Mouse (Mus musculus) lung, postnatal 14 days (tissue): ENCODE measurements around the gene Hcn1.

Source experiments
- DNase-seq: peaks from one replicate; pipeline ENCODE4 v3.0.0; 2021

Hcn1 gene

DNA sequence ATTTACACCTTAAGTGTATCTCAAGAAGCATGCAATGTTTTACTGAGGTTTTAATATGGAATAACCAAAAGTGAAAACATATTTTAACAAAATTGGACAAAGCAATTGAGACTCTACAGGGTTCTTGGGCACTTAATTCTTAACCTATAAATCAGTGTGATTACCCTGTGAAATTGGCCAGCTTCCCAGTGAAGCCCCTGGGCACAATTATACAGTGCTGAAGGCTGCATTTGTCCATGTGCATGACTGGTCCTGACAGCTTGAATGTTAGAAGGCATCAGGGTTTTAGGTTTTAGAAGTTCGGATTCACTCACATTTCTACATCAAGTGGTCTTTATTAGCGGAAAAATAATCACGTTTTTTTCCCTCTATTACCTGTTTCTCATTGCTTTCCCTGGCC is 103.9 kb downstream of the Hcn1 start:
- no peak for DNase-seq

DNA sequence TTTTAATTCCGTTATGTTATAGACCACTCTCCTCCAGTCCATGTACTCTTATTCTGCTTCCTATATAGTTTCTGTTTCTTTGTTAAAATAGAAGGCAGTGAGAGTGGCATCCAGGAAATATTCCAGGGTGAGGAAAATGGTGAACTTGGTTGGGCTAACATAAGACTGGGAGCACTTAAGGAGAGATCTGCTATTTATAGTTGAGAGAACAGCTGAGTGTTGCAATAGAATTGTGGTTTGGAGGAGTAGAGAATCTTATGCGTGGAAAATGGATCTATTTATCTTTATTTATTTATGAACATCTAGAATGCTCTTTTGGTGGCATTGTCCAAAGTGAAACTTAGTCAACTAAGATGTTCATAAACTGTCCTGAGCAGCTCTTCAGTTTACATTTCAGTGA is 104.4 kb downstream of the Hcn1 start:
- DNase-seq, result no peak

DNA sequence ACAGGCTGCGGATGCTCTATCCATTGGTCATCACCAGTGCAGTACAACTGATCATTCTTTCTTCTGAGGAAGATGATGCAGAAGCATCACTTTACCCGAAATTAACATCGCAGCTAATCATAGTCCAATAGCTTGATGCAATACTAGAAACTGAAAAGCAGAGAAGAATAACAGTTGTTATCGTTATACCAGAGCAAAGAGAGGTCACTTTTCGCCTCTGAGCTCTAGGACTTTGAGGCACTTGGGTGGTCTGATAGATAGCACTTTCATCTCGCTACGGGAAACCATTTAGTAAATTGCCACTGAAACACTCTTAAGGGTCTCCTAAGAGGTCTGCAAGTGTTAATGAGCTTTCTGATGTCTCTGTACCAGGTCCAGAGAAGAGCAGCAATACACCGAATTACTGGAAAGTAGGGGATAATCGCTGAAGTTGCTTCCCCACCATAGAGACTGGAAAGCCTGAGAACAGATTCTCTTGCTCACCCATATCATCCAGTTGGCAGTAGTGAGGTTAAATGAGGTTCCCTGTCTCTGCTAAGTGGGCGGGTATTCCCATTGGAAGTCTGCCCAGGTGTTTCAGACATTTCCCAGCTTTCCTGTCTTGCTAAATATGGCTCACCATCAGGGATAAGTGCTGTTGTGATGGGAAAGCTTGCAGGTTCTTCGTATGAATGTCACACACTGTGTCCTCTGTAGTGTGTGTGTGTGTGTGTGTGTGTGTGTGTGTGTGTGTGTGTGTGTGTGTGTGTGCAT is 105.0 kb downstream of the Hcn1 start:
- DNase-seq, result peak; percentile 70

DNA sequence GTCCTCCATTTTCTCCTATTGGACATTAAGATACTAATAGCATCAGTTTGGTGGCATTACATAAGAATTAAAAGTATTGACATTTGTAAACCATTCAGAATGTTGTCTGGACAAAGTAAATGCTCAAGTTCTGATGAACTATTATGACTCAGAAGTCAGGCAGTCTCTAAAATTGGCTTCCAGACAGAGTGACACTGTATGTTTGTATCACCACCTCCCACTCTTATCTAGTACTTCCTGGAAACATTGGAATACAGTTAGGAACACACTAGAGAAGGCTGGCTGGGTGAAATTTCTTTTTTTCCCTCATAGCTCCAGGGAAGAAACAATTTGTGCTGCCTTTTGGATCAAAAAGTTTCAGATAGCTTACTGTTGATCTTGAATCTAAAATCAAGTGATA is 108.7 kb downstream of the Hcn1 start:
- no peak for DNase-seq

DNA sequence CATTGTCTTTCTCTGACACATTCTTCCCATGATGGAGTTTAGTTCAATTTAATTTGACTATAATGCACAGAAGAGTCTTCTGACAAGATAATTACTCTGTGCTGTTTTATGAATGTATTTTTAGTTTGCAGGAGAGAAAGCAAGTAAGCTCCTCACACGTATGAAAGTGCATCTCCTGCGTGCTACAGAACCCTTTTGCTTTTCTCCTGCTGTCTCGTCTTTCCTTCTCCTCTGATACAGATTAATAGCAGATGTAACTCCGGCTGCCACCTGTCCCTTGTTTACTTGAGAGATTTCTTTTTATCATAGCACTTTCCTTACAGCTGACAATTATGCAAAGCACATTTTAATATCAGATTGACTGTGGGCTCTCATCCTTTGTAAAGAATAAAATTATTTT is 120.0 kb downstream of the Hcn1 start:
- no peak for DNase-seq

DNA sequence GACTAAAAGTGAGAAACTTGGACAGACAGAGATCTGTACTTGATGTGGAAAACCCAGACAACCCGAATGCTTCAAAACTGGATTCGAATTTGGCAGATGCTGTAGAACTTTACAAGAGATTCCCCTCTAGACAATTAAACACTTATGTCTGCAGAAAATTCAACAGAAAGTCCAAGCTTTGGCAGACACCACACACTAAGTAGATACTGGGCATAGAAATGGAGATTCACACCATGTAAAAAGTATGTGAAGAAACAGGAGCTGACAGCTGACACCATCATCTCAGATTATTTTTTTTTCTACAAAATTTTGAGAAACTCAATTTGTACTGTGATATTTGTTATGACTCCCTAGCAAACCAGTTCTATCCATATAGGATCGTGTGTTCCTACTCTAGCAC is 122.0 kb downstream of the Hcn1 start:
- no peak for DNase-seq

DNA sequence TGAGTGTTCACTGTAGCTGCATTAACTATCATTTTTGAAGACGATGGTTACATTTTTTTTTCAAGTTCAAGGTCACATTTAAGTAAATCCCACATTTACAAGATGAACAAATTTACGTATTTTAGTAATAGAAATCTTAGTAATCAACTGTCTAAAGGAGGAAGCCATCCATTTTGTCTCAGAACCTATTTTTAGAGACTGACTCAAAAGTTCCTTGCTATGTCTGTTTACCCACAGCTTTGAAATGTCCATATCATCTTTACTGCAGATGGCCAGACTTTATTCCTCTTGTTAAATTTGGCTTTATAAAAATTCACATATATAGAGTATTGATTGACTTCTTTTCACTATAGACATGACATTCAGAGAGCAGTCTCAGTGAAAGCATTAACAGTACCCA is 126.3 kb downstream of the Hcn1 start:
- DNase-seq, result no peak

DNA sequence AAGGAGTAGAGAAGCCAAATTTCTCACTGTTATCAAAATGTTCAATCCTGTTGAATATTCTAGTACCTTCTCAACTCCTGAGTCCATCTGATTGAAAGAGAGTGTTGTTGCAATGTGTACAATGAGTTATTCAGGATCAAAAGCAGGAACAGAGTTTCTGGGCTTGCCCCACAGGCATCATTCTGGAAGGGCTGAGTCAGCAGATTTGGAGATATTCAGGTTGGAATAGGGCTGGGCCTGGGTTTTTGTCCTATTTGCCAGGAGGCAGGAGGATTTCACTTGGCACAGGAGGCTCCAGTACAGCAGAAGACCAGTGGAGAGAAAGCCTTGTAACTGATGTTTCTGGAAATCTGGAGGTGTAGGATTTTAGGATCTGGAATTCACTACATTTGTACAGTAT is 130.6 kb downstream of the Hcn1 start:
- no peak for DNase-seq

DNA sequence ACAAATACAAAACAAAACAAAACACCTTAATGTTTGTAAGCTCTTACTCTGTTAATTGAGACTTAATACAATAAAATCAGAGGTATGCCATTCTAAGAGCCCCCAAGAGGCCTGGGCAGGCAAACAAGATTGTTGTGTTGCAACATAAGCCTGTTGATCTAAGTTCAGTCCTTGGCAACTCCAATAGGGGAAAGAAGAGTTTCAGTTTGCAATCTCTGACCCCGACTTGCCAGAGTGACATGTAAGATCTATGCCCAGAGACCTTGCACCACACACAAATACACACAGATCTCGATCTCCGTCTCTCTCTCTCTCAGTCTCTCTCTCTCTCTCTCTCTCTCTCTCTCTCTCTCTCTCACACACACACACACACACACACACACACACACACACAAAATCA is 142.3 kb downstream of the Hcn1 start:
- no peak for DNase-seq

DNA sequence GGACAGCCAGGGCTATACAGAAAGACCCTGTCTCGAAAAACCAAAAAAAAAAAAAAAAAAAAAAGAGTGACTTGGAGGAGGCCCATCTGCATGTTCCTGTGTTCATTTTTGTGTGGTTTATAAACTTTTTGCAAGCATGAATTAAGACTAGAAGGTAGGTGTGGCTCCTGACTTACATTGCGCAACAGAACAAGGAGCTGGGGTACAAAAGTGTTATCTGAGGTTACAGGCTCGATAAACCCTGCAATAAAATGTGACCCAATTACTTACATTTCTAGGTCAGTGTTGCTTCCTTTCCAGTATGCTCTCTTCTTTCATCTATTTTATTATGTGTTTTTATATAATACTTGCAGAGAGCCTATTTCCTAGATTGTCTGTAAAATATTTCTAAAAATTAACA is 143.1 kb downstream of the Hcn1 start:
- no peak for DNase-seq

DNA sequence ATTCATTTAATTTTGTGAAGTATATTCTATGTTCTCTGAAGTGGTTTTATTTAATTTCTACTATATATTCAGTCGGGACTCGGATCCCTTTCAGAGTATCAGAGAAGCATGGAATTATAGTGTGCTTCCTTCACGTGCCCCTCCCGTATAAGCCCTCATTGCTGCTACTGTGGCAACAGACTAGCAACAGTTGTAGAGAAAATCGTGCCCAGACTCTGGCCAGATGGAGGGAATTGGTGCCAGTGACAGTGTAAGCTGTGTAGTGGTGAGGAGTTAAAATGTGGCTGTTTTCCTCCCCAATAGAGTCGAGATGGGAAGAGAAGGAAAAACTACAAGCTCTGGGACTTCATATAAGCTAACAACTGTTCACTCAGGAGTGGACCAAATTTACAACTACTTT is 163.4 kb downstream of the Hcn1 start:
- no peak for DNase-seq

DNA sequence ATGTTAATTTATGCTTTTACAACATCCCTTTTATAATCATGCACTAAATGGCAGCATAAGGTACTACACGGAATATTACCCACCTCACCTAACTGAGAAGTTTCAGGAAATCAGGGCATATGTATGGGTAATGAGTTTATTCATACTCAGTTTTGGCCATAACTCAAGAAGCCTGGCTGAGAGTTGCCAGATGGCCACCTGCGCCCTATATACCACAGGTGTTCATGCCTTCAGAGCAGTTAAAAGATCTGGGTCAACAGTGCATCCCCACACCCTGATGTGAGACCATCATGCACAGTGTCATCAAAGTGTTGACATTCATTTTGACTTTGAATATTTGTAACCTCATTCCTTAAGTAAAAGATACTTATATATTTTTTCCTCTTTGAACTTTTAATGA is 183.3 kb downstream of the Hcn1 start:
- no peak for DNase-seq

DNA sequence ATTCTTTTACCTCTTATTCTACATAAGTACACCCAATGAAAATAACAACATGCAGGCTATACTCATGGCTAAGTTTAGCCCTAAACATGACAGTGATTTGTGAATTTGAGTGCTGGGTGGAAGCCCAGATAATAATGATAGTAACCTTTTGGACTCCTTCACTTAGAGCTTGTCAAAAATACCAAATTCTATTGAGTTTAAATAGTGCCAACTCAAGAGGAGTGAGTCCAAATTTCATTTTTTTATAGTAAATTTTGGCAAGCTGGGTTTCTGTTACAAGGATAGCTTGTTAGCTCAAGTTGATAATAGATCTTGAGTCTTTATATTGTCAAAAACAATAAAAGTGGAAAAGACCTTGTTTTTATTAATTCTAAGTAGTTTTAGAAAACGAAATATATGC is 190.7 kb downstream of the Hcn1 start:
- DNase-seq, result no peak

DNA sequence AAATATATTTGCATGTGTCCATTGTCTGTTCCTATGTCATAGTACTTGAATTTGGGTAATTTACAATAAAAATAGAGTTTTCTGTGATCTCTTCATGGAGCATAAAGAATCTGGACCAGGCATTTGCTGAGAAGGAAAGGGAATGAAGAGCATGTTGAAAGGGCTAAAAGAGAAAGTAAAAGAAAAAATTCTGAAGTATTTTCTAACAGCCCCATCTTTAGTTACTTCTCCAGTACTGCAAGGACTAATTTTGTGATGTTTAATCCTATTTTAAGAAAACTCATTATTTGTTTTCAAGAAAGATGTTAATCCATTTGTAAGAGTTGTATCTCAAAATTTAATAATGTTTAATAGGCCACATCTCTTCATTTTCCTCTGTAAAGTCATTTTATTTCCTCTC is 198.9 kb downstream of the Hcn1 start:
- no peak for DNase-seq

DNA sequence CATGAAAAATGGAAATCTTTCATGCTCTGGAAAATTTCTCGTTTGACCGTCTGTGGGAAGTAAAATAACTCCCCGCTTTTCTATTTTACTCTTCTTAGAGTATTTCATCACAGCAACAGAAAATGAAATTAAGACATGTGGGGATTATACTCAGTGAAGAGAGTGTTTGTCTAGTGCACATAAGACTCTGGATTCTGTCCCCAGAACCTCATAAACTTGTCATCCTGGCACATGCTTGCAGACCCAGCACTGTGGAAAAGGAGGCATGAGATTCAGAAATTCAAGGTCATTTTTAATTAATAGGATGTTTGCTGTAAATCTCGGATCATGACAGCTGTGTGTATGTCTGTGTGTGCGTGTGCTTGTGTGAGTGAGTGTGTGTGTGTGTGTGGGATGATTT is 225.5 kb downstream of the Hcn1 start:
- no peak for DNase-seq

DNA sequence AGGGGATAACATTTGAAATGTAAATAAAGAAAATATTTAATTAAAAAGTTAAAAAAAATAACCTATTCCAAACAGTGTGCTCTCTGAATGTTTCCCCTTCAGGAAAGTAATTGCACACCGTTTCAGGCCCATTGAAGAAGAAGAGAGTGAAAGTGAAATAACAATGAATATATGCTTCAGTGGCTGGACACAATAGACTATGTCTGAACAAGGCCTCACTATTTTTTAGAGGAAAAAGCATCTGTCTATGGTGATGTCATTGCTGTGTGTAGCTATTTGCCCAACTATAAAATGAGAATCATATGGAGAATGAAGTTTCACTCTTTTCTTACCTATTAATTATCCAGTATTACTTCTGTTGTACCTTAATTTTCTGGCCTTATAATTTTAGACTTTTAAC is 234.5 kb downstream of the Hcn1 start:
- DNase-seq, result no peak

DNA sequence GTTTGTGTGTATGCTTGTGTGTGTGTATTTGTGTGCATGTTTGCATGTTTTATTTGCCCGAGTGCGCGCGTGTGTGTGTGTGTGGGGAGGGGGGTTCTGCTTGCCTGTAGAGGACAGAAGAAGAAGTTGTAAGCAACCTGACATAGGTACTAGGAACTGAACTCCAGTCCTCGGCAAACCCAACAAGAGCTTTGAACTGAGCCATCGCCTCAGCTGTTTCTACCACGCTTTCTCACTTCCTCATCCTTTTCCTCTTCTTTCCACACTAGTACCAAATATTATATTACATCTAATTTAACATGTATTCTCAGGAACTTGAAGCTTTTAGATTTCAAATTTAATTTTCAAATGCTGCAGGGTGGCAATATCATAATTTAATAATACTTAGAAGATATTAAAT is 236.1 kb downstream of the Hcn1 start:
- no peak for DNase-seq

DNA sequence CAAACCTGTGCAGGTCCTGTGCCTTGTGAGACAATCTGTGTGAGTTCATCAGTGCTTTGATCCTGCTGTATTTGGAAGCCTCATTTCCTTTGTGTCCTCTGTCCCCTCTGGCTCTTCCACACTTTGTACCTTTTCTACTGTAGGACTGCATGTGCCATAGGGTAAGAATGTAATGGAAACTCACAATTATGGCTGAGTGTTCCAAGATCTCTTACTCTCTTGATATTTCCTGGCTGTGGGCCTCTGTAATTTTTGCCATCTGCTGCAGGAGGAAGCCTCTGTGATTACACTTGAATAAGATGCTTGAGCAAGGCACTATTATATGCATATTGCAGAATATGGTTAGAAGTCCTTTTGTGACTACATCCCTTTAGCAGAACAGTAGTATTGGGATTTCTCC is 240.2 kb downstream of the Hcn1 start:
- no peak for DNase-seq

DNA sequence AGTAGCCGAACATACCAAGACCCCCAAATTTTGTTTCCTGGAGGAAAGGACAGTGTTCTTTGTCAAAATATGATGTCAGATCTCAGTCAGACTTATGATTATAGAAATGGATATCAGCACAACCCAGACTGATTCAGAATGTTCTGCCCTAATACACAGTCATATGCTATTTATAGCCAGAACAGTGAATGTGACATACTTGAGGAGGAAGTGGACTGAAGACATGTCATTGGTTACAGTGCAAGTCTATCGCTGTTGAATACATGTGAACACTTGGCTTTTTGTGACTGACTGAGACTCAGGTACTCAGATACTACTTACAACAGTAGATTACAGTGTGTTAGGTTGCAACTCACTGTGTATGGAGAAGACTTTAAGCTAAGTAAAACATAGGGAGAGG is 245.2 kb downstream of the Hcn1 start:
- DNase-seq, result no peak

DNA sequence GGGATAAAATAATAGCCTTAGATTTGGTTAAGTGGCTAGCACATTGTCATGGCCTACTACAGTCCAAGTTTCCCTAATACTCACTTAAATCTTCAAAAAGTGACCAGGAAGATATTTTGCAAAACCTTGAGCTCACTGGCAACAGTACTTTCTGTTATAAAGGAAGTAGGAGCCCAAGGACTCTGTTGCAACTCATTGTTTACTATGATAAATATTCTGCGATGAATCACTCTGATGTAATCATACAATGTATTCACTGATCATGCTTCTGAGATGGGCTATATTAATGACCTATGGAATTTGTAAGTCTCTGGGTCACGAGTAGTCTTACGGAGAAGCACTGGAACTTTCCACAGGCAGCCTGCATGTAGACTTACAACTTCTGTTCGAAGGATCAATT is 246.6 kb downstream of the Hcn1 start:
- DNase-seq, result no peak

DNA sequence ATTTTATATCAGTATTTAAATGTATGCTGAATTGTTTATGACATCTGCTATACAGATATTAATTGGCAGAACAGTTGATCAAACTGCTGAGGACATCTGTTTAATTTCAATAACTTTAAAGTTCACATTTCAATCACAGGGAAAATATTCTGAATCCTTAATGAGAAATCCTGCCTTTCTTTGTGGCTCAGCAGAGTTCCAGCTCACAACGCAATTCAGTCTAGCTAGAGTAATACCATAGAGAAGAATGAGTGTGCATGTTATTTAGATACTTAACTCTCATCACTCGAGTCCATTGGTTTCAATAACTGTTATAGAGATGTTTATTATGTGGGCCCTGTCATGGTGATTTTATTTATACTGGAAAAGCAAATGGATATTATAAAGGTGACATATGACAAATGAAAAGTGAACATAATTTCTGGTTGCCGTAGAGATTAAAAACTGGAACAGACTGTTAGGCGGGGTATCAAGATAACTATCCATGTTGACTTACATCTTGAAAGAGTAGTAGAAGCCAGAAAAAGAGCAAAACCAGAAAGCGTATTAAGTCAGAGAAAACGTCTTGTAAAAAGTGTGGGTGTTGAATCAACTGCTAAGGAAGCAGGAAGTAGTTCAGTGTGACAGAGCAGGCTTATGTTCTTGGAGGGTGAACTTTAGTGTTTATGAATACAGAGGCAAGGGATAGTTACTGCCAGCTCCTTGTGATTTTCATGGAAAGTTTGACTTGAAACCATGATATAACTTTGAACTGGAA is 250.0 kb downstream of the Hcn1 start:
- DNase-seq, result no peak

DNA sequence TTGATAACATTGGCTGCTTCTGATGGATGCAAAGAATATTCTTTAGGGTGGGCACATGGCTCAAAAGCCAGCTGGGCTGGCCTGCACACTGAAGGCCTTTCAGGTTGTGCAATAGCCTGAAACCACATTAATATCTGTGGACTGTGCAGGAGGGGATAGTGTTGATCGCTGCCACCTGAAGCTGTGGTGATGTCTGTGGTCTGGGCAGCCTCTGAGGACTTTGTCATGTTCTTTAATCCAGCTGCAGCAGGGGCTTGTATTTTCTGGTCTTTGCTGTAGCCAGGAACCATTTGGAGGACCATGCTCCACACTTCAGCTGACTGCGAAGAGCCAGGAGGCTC is 250.6 kb downstream of the Hcn1 start:
- DNase-seq, result no peak

DNA sequence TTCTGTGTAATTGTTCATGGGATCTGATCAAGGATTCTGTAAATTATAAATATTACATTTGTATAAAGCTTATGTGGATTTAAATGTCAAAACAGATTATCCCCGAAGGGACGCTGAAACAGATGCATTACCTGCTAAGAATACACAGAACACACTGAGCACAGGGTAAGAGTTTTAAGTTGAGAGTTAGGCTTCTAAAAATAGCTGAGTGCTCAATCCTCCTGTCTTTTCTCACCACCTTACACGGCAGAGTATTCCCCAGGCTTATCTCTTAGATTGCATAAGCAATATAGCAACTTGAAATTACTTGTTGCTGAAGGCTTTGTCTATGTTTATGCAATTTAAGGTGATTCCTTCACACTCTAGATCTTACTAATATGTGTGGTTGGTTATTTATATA is 256.3 kb downstream of the Hcn1 start:
- DNase-seq, result no peak

DNA sequence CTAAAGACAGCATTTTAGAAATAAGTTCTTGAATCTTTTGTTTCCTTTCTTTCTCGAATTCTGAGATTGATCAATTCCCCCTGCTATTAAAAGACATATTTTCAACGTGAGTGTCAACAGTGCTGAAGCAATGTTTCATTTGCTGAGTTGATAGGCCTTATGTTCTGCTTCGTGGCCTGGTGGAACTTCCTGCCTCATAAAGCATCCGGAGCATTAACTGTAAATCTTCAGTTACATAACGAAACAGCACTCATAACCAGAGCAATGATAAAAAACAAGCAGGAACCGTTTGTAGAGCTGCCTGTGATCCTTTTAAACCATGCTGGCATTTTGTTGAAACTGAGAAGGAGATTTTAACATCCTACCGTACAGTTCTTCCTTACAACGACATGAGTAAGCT is 275.7 kb downstream of the Hcn1 start:
- no peak for DNase-seq
